Mouse (Mus musculus): ENCODE measurements around the gene Nfx1.

- no peak for TF ChIP-seq CTCF (IDR thresholded peaks at IDR 0.05; ENCODE audit: low read depth)
- TF ChIP-seq EP300 (optimal IDR thresholded peaks at IDR 0.05), result no peak
These were observed 86.7 kb downstream of the Nfx1 start for GRCm38 (mm10) chr4:41057361-41057760.
